Mouse (Mus musculus): ENCODE measurements at regions not wholly inside any gene's neighbourhood (a gene's known extent, or its start where the extent isn't known, plus 50 kb on each side); places are given as distances from the start of the nearest gene placed in this dataset.

GRCm38 (mm10) chr2:55687345-55687744 lies 251.6 kb downstream of the Kcnj3 start:
- Histone ChIP-seq H3K4me1 (ENCODE audit: insufficient read depth, low read length) (no peaks in the 10 kb centered on the region), H3K36me3 (ENCODE audit: insufficient read depth, low read length) (no peaks in the 10 kb centered on the region), H3K4me2 (ENCODE audit: low read depth, low read length, poor library complexity, severe bottlenecking) (no peak overlapping the region), H3K27ac (ENCODE audit: low read depth, low read length) (no peak overlapping the region), H3K9me3 (ENCODE audit: low read length) (no peaks in the 10 kb centered on the region), H3K27me3 (ENCODE audit: insufficient read depth, low read length) (no peaks in the 10 kb centered on the region), H3K4me3 (ENCODE audit: low read depth, low read length) (no peak overlapping the region), H3K9ac (replicated peaks; ENCODE audit: low read length, poor library complexity, severe bottlenecking) (no peak overlapping the region)
- TF ChIP-seq CTCF (IDR thresholded peaks at IDR 0.05) = no peak
- 87% methylated on average over 4 of the region's 4 CpGs for WGBS
- DNase-seq (ENCODE audit: low spot score) (no peak), ATAC-seq (ENCODE audit: low FRiP score) (no peak)

DNA sequence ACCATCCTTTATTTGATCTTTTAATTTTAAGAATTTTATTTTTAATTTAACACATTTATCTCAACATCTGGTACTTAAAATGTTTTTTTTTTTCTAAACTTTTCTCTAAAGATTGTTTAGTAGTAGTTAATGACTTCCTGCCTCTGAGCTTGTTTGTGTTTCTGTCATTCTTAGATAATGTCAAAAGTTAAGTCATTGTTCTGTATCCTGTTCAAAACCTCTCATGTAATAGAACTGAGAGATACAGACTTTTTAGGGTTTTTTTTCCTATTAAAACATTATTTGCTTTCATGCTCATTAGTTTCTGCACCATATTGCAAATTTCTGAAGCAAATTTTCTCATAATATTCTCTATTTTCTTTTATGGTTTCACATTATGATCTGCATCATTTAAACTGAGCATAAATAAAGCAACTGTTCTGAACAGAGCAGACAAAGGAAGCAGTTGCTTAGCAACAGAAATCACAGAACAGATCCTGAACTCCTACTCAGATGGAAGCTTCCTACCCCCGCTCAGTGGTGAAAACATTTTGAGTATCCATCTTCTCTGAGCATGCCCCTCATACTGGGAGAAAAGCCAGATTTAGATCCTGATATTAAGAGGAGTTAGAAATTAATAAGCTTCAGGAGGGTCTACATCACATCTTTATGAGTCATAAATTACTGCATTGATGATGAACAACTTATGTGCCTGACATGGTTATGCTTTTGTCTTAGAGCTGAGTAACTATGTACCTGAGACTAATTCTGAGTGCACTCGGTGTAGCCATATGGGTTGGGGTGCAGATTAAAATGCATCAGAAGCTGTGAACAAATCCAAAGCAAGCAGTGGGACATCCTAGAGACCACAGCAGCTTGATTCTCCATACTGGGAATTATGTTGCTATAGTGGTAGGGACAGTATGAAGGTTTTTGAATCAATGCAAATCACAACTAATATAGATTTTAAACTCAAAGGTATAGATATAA lies 257.4 kb downstream of the Kcnj3 start:
- Histone ChIP-seq H3K27ac (ENCODE audit: low read depth, low read length) (peak overlapping the region; percentile 47), H3K27me3 (ENCODE audit: insufficient read depth, low read length) (no peaks in the 10 kb centered on the region), H3K9ac (replicated peaks; ENCODE audit: low read length, poor library complexity, severe bottlenecking) (no peak overlapping the region), H3K9me3 (ENCODE audit: low read length) (no peaks in the 10 kb centered on the region), H3K4me2 (ENCODE audit: low read depth, low read length, poor library complexity, severe bottlenecking) (no peak overlapping the region), H3K4me1 (ENCODE audit: insufficient read depth, low read length) (no peaks in the 10 kb centered on the region), H3K36me3 (ENCODE audit: insufficient read depth, low read length) (no peaks in the 10 kb centered on the region), H3K4me3 (ENCODE audit: low read depth, low read length) (no peak overlapping the region)
- DNase-seq (ENCODE audit: low spot score) = peak; percentile 75
- WGBS = 24% methylated on average over 2 of the region's 2 CpGs
- no peak for TF ChIP-seq CTCF (IDR thresholded peaks at IDR 0.05)
- peak; percentile 87 for ATAC-seq (ENCODE audit: low FRiP score)

DNA sequence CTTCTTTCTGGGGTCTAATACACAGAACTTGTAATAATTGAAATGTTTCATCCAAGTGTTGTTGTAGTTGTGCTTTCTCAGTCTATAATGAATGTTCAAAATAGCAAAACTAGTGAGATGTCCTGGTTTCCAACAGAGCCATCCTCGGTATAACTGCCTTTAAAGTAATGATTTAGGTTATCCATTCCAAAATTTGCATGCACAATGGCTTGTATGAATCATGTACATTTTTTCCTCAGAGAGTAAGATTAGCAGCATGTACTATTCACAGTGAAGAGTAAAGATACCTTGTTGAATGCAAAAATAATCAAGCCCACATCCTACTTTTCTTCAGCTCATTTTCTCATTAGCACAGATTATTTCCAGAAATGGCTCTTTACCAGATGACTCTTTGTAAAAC lies 263.9 kb downstream of the Kcnj3 start:
- Histone ChIP-seq H3K27me3 (ENCODE audit: insufficient read depth, low read length) (no peaks in the 10 kb centered on the region), H3K4me2 (ENCODE audit: low read depth, low read length, poor library complexity, severe bottlenecking) (no peak overlapping the region), H3K9ac (replicated peaks; ENCODE audit: low read length, poor library complexity, severe bottlenecking) (no peak overlapping the region), H3K4me1 (ENCODE audit: insufficient read depth, low read length) (no peaks in the 10 kb centered on the region), H3K36me3 (ENCODE audit: insufficient read depth, low read length) (no peaks in the 10 kb centered on the region), H3K4me3 (ENCODE audit: low read depth, low read length) (no peak overlapping the region), H3K27ac (ENCODE audit: low read depth, low read length) (no peak overlapping the region), H3K9me3 (ENCODE audit: low read length) (no peaks in the 10 kb centered on the region)
- ATAC-seq (ENCODE audit: low FRiP score) (no peak), DNase-seq (ENCODE audit: low spot score) (no peak)
- 91% methylated on average over 1 of the region's 1 CpGs for WGBS
- no peak for TF ChIP-seq CTCF (IDR thresholded peaks at IDR 0.05)

Data from midbrain, postnatal 0 days (tissue).